Mouse (Mus musculus) kidney, postnatal 4 days (tissue): ENCODE measurements around the gene Clec5a.
"Not testable (repeated sequence)": the region's sequence is repeated elsewhere in the genome, so short reads cannot be mapped to it uniquely, and the experiment has no call there.

Experiments used
- DNase-seq, 2 experiments: peaks; one replicate each; pipeline ENCODE4 v3.0.0; 2021; ENCODE audit warnings: mixed read lengths in 2 of 2

The Clec5a gene

GRCm38 (mm10) chr6:40585645-40586044 is at the start of gene Clec5a:
Gene Clec5a, minus strand, starts transcription at chr6:40585821.
- DNase-seq = no peak

- DNase-seq = peak; percentile 6 to 30
Measured at GRCm38 (mm10) chr6:40634640-40635071, 49.0 kb upstream of the Clec5a start.

- DNase-seq = no peak
Measured at GRCm38 (mm10) chr6:40628406-40629000, 42.9 kb upstream of the Clec5a start, which contains the start of gene Mgam. Gene Mgam, plus strand, starts transcription at chr6:40628831.

- no peak for DNase-seq
Measured at GRCm38 (mm10) chr6:40626111-40626510, 40.5 kb upstream of the Clec5a start.

- peak; percentile 83 to 85 for DNase-seq
Measured at GRCm38 (mm10) chr6:40617965-40618364, 32.3 kb upstream of the Clec5a start.

- no peak for DNase-seq
Measured at GRCm38 (mm10) chr6:40613260-40613852, 27.7 kb upstream of the Clec5a start, which contains the start of gene Tas2r138. Gene Tas2r138, minus strand, starts transcription at chr6:40613310.

- no peak for DNase-seq
Measured at GRCm38 (mm10) chr6:40610244-40610643, 24.6 kb upstream of the Clec5a start.

- no peak for DNase-seq
Measured at GRCm38 (mm10) chr6:40607431-40607830, 21.8 kb upstream of the Clec5a start.

- not testable (repeated sequence) for DNase-seq
Measured at GRCm38 (mm10) chr6:40598546-40598945, 12.9 kb upstream of the Clec5a start.

GRCm38 (mm10) chr6:40594804-40595550 is 9.4 kb upstream of the Clec5a start:
- no peak for DNase-seq

- no peak for DNase-seq
Measured at GRCm38 (mm10) chr6:40588346-40588745, 2.7 kb upstream of the Clec5a start.

- DNase-seq = no peak
Measured at GRCm38 (mm10) chr6:40584336-40584735, 1.3 kb downstream of the Clec5a start.

- DNase-seq = no peak
Measured at GRCm38 (mm10) chr6:40576305-40576704, 9.3 kb downstream of the Clec5a start.

GRCm38 (mm10) chr6:40573618-40574017 is 12.0 kb downstream of the Clec5a start:
- DNase-seq = no peak

- no peak for DNase-seq
Measured at GRCm38 (mm10) chr6:40569187-40569586, 16.4 kb downstream of the Clec5a start, which contains the start of gene Olfr460. Gene Olfr460, plus strand, starts transcription at chr6:40569487.

GRCm38 (mm10) chr6:40554950-40555349 is 30.7 kb downstream of the Clec5a start, which contains the start of gene Olfr461:
Gene Olfr461, minus strand, starts transcription at chr6:40555050.
- DNase-seq = no peak

- no peak for DNase-seq
Measured at GRCm38 (mm10) chr6:40544690-40545089, 40.9 kb downstream of the Clec5a start.
